Mouse (Mus musculus) ES-E14 (cell line): ENCODE measurements at regions not wholly inside any gene's neighbourhood (a gene's known extent, or its start where the extent isn't known, plus 50 kb on each side); places are given as distances from the start of the nearest gene placed in this dataset.

ENCODE experiments used
- DNase-seq: peaks from one replicate; pipeline ENCODE4 v3.0.0-alpha.2; 2013; ENCODE audit warnings: low read depth, low spot score
- H3K27ac ChIP-seq: 2 replicates; pipeline ENCODE4 v1.5.1; 2012; ENCODE audit warnings: low read depth, mild to moderate bottlenecking, low read length, moderate library complexity, mixed read lengths; ENCODE audit not compliant: poor library complexity, insufficient read depth, severe bottlenecking
- H3K36me3 ChIP-seq: 2 replicates; pipeline ENCODE4 v1.6.1; 2012; ENCODE audit warnings: mild to moderate bottlenecking, low read length, moderate library complexity, mixed read lengths; ENCODE audit not compliant: control insufficient read depth, poor library complexity, insufficient read depth, severe bottlenecking
- H3K4me1 ChIP-seq, 2 experiments: fragments of 150-350 bp in 1 of 2; sonication (generic) in 1 of 2; 2 replicates each; pipeline ENCODE4 v1.6.1; 2012; ENCODE audit warnings: low read length in 2 of 2, mild to moderate bottlenecking in 1 of 2, mixed read lengths in 1 of 2; ENCODE audit not compliant: control insufficient read depth in 2 of 2, insufficient read depth in 2 of 2, poor library complexity in 1 of 2
- H3K4me3 ChIP-seq, 2 experiments: fragments of 150-350 bp in 1 of 2; sonication (generic) in 1 of 2; 2 replicates each; pipeline ENCODE4 v1.5.1; 2012; ENCODE audit warnings: low read length in 2 of 2, low read depth in 1 of 2, mild to moderate bottlenecking in 1 of 2, mixed read lengths in 1 of 2; ENCODE audit not compliant: insufficient read depth in 1 of 2, poor library complexity in 1 of 2, severe bottlenecking in 1 of 2
- H3K9ac ChIP-seq: 2 replicates; pipeline ENCODE4 v1.6.1; 2012; ENCODE audit warnings: low read depth, mild to moderate bottlenecking, low read length, mixed read lengths; ENCODE audit not compliant: poor library complexity, insufficient read depth, severe bottlenecking
- H3K9me3 ChIP-seq: fragments of 150-350 bp; sonication (generic); 2 replicates; pipeline ENCODE4 v1.6.1; 2012; ENCODE audit warnings: low read depth, mild to moderate bottlenecking, low read length; ENCODE audit not compliant: control insufficient read depth, insufficient read depth
- CHD2 ChIP-seq: IDR thresholded peaks from 2 replicates; pipeline ENCODE4 v1.6.1; 2014; ENCODE audit warnings: mild to moderate bottlenecking, low read depth, low read length, inconsistent platforms
- HCFC1 ChIP-seq: IDR thresholded peaks from 2 replicates; pipeline ENCODE4 v1.6.1; 2012; ENCODE audit warnings: low read length, inconsistent platforms, borderline replicate concordance; ENCODE audit not compliant: insufficient read depth
- MAFK ChIP-seq: IDR thresholded peaks from 2 replicates; pipeline ENCODE4 v1.6.1; 2014; ENCODE audit warnings: mild to moderate bottlenecking, low read depth, low read length, inconsistent platforms; ENCODE audit not compliant: insufficient read depth
- ZC3H11A ChIP-seq: IDR thresholded peaks from 2 replicates; pipeline ENCODE4 v1.6.1; 2012; ENCODE audit warnings: low read depth, mild to moderate bottlenecking, inconsistent platforms, low read length, borderline replicate concordance
- ZNF384 ChIP-seq: IDR thresholded peaks from 2 replicates; pipeline ENCODE4 v1.6.1; 2012; ENCODE audit warnings: low read depth, low read length, inconsistent platforms
- in situ Hi-C, 2 experiments: fragments of 600-800 bp; cut with MboI; formaldehyde crosslinking; loops; one replicate each; pipeline ENCODE4 v1.15.1; 2025; ENCODE audit warnings: low sequenced_read_pairs in 2 of 2, inconsistent platforms in 1 of 2; ENCODE audit not compliant: unreplicated experiment in 2 of 2

- H3K4me1 ChIP-seq = peaks cover 4 to 16% of the 10 kb centered on the region in 2 experiments; a peak in 2 of 4 replicates
- H3K27ac ChIP-seq = no peak overlapping the region
- DNase-seq = no peak
- no peak overlapping the region for H3K4me3 ChIP-seq
- H3K9me3 ChIP-seq = no peaks in the 10 kb centered on the region
- in situ Hi-C loops = no loop called here
- TF ChIP-seq MAFK = no peak
- no peak for TF ChIP-seq ZC3H11A
- no peak for TF ChIP-seq HCFC1
- TF ChIP-seq ZNF384 = no peak
- TF ChIP-seq CHD2 = no peak
- no peak overlapping the region for H3K9ac ChIP-seq
- no peaks in the 10 kb centered on the region for H3K36me3 ChIP-seq
These were observed 50.1 kb upstream of the Znrf2 start for GRCm38 (mm10) chr6:54766485-54767112.
